Mouse (Mus musculus) small intestine, adult 2 months (tissue): ENCODE results near the gene Xylb.

Source experiments
- CTCF ChIP-seq: fragments of 200-500 bp; IDR thresholded peaks from 2 replicates; pipeline ENCODE4 v1.5.1; 2012; ENCODE audit warnings: low read depth, mild to moderate bottlenecking, control low read depth, inconsistent platforms, low read length, moderate library complexity, mixed read lengths; ENCODE audit not compliant: insufficient replicate concordance, insufficient read length; ENCODE audit errors: extremely low read depth
- POLR2A ChIP-seq: fragments of 200-500 bp; IDR thresholded peaks from 2 replicates; pipeline ENCODE4 v1.6.1; 2012; ENCODE audit warnings: low read depth, mild to moderate bottlenecking, control low read depth, inconsistent platforms, low read length, moderate library complexity

DNA sequence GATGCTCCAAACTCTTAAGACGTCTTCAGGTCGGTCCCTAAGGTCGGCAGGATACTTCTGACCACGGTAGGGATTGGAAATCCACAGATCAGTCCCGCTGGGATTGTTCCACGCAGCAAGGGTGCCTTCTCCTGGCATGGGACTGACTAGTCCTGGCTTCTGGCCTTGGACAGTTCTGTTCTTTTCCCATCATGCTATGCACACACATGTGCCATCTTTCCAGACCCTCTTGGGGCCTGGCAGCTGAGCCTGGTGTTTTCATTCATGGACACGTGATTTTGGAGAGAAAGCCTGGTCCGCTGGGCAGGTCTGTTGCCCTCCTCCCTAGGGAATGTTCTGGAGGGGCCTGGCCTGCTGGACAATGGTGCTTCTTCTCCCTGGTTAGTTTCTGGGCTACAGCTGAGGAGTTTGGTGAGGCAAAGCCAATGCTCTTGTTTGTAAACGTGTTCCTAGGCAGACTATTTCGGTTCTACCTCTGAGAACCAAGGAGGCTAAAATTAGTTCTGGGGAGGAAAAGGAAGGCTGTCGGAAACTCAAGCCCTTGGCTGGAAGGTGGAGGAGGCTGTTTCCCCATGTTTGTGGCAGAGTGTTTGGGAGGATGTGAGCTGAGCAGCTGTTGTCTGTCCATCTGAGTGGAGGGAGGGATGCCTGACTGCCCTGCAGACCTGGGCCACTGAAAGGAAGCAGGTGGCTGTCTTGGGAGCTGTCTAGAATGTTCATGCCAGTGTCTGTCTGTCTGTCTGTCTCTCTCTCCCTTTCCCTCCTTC is 51.9 kb downstream of the Xylb start:
- TF ChIP-seq CTCF (no peak), POLR2A (no peak)
